Mouse (Mus musculus): Measurements from ENCODE around the gene Olfr157. TPM values are rescaled to one million over a fixed set of nuclear protein-coding genes. Genes with fewer than 3 reads are reported as not detected.

Gene Olfr157
- not detected for total RNA-seq (2021)
- long read RNA-seq, experiment 1, result 0 reads
- long read RNA-seq, experiment 2, result 0 reads

DNA sequence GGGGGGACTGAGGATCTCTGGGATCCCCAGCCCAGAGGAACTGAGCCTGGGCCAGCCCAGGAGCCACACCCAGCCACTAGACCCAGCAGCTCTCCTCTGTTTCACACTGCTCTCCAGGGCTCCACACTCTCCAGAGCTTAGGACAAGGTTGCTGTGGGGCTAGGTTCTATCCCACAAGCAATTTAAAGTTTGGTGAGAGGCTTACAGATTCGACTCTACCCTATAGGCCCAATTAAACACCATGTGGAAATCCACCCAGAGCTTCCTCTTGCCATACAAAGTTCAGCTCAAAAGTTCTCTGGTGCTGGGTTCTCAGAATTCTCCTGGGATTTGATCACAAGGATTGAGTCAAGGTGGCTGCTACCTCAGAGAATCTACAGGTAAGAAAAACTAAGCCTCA is at the start of gene Olfr157:
TSS of gene Olfr157 (minus strand) at position 101 of the 400 bp plus-strand sequence.
- DNase-seq (ENCODE audit: low spot score), result no peak

DNA sequence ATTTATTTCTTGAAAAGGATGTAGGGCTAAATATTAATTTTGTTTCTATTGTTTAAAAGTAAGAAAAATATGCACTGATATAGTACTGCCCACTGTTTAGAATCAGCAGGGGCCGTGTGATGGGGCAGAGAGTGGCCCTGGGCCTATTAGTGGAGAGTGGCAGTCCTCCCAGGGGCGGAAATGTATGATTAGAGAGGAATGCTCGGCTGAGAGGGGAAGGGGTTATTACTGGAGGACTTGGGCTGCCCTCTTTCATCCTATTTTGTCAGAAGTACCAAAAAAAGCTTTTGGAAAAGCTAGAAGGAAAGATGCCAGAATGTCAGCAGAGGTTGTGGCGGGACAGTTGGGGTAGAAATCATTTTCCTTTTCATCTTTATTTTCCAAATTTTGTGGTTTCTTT is 44.2 kb upstream of the Olfr157 start:
- DNase-seq (ENCODE audit: low spot score), result no peak

GRCm38 (mm10) chr4:43879566-43879965 is 39.6 kb upstream of the Olfr157 start:
- no peak for DNase-seq (ENCODE audit: low spot score)

GRCm38 (mm10) chr4:43878121-43878776 is 38.2 kb upstream of the Olfr157 start:
- no peak for DNase-seq (ENCODE audit: low spot score)

- no peak for DNase-seq (ENCODE audit: low spot score)
These were observed 37.2 kb upstream of the Olfr157 start for GRCm38 (mm10) chr4:43877230-43877629.

GRCm38 (mm10) chr4:43875919-43876411 is 36.0 kb upstream of the Olfr157 start:
- DNase-seq (ENCODE audit: low spot score), result no peak

GRCm38 (mm10) chr4:43875160-43875918 is 35.3 kb upstream of the Olfr157 start, which contains the start of gene Reck:
TSS of gene Reck (plus strand) at chr4:43875530.
- peak; percentile 72 for DNase-seq (ENCODE audit: low spot score)

DNA sequence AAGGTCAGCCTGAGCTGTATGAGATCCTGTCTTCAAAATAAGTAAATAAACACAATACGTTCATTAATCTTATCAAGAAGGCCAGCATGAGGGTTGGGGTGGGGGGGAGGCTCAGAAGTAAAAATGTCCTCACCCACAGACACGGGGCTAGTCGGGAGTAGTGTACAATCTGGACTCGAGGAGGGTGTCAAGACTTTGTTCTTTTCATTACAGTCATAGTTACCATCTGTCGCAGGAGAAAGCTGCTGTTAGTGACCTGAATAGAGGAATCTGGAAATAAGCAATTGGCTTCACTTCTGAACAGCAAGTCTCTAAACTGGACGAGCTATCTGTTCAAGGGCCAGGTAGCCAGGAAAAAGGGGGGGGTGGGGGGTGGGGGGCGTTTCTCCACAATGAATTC is 34.5 kb upstream of the Olfr157 start:
- DNase-seq (ENCODE audit: low spot score), result no peak

GRCm38 (mm10) chr4:43869821-43870220 is 29.8 kb upstream of the Olfr157 start:
- DNase-seq (ENCODE audit: low spot score), result no peak

- DNase-seq (ENCODE audit: low spot score), result no peak
These were observed 23.3 kb upstream of the Olfr157 start for GRCm38 (mm10) chr4:43863298-43863697.

DNA sequence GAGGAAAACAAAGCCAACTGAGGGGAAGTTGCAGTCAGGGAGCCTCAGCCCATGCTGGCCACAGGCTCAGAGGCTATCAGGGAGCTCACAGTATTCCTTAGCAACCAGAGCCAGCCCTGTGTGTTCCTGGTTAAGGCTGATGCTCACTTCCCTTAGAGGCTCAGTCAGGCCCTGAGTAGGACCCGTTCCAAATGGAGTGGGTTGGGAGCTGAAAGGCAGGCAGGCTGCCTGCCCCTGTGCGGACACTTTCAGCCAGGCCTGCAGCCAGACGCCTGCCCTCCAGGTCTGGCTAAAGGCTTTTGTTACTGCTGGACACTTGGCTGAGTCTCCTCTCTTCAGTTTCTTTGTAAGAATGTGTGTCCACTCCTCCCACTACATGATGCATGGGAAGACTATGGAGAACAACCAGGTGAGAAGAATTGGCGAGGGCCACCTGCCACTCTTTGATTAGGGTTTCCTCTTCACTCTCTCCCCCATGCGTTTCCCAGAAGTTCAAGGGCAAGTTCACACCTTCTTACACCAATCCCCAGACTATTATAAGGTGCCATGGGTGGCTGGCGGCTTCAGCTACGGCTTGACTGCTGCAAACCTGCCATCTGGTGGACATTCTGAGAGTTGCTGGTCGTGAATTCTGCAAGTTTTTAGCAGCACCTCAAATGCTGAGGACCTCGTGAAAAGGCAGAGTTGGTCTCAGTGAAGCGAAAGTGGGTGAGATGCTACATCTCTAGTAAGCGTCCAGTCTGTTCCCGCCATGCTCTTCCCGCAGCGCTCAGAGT is 20.9 kb upstream of the Olfr157 start:
- peak; percentile 64 for DNase-seq (ENCODE audit: low spot score)

DNA sequence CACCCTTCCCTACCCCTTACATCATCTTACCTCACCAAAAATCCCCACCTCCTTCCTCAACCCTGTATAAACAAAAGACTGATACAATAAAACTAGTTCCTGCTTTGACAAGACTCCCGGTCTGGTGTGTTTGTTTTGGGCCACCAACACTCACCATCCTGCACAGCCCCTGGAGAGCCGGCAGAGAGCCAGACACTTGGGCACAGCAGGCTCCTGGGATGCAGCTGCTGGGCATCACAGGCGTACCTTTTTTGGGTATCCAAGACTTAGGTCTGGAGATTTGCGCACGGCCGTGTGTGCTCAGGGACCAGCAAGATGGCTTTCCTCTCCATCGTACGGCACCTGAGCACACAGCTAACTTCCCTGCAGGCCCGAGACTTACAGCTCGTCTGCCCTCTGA is 19.9 kb upstream of the Olfr157 start:
- no peak for DNase-seq (ENCODE audit: low spot score)

- DNase-seq (ENCODE audit: low spot score), result no peak
These were observed 14.1 kb upstream of the Olfr157 start for GRCm38 (mm10) chr4:43854101-43854500.

- no peak for DNase-seq (ENCODE audit: low spot score)
These were observed 11.3 kb upstream of the Olfr157 start, which contains the start of gene Olfr155 for GRCm38 (mm10) chr4:43851265-43851664. TSS of gene Olfr155 (plus strand) at chr4:43851565.

DNA sequence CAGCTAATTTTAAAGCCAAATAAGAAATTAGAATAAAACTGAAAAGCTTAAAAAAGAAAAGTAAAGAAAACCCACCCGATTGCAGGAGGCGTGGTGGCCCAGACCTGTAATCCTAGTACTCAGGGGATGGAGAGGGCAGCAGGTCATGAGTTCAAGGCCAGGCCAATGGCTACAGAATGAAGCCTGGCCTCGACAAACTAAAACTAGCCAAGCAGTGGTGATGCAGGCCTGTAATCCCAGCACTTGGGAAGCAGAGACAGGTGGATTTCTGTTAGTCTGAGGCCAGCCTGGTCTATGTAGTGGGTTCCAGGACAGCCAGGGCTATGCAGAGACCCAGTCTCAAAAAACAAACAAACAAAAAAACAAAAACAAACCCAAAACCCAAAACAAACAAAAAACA is 1.7 kb downstream of the Olfr157 start:
- DNase-seq (ENCODE audit: low spot score), result no peak

- no peak for DNase-seq (ENCODE audit: low spot score)
These were observed 5.3 kb downstream of the Olfr157 start for GRCm38 (mm10) chr4:43834749-43835148.

DNA sequence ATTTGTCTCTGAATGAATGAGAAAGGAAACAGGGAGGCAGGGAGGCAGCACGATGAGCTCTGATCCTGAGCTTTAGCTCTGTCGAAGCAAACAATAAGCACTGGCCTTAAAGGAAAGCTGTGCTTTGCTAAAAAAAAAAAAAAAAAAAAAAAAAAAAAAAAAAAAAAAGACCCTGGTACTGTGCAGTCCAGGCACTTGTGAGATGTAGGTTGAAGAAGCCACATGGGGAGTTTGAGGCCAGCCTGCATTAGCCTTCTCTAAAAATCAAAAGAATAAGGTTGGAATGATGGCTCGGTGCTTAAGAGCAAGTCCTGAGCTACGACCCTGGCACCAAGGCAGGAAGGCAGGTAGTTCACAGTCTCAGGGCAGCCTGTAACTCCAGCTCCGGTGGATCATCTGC is 6.2 kb downstream of the Olfr157 start:
- no peak for DNase-seq (ENCODE audit: low spot score)

- no peak for DNase-seq (ENCODE audit: low spot score)
These were observed 8.0 kb downstream of the Olfr157 start for GRCm38 (mm10) chr4:43832031-43832430.

GRCm38 (mm10) chr4:43828806-43829205 is 11.2 kb downstream of the Olfr157 start:
- DNase-seq (ENCODE audit: low spot score), result no peak

- no peak for DNase-seq (ENCODE audit: low spot score)
These were observed 16.1 kb downstream of the Olfr157 start, which contains the start of gene Olfr156 for GRCm38 (mm10) chr4:43823845-43824337. TSS of gene Olfr156 (minus strand) at chr4:43823895.

GRCm38 (mm10) chr4:43822896-43823550 is 17.0 kb downstream of the Olfr157 start:
- no peak for DNase-seq (ENCODE audit: low spot score)

Measured in gastrocnemius, adult 18-20 months (tissue).